Mouse (Mus musculus): ENCODE data around the gene Pakap.

GRCm38 (mm10) chr4:57730047-57730446, 162.1 kb downstream of the Pakap start:
- TF ChIP-seq CTCF (IDR thresholded peaks at IDR 0.05; ENCODE audit: low read depth, low read length) (no peak), POLR2A (IDR thresholded peaks at IDR 0.05; ENCODE audit: borderline replicate concordance, low read depth, low read length) (no peak)

Data from bone marrow macrophage, adult 2 months (primary cell).